Mouse (Mus musculus): ENCODE results near the gene Mbnl2. TPM values are rescaled to one million over a fixed set of nuclear protein-coding genes. Genes with fewer than 3 reads are reported as not detected.
A peak's percentile ranks its signal among the peaks of the same experiment; 100 is the strongest.

Gene Mbnl2
- polyA plus RNA-seq, 1 experiment: 43.0 TPM

GRCm38 (mm10) chr14:120333465-120334243, 58.2 kb downstream of the Mbnl2 start:
- peaks cover 85% of the 10 kb centered on the region for H3K4me1 ChIP-seq
- peak overlapping the region; percentile 4 for H3K4me3 ChIP-seq (replicated peaks)
- no peaks in the 10 kb centered on the region for H3K9me3 ChIP-seq
- TF ChIP-seq GATA1 (IDR thresholded peaks at IDR 0.05; ENCODE audit: borderline replicate concordance, low read length): no peak
- no peak for TF ChIP-seq FLI1 (IDR thresholded peaks at IDR 0.05; ENCODE audit: low read length)
- no peaks in the 10 kb centered on the region for H3K27me3 ChIP-seq (replicated peaks)
- peaks cover 92% of the 10 kb centered on the region for H3K36me3 ChIP-seq (replicated peaks; ENCODE audit: low read length)

- TF ChIP-seq FLI1 (IDR thresholded peaks at IDR 0.05; ENCODE audit: low read length) (no peak), GATA1 (IDR thresholded peaks at IDR 0.05; ENCODE audit: borderline replicate concordance, low read length) (no peak)
- Histone ChIP-seq H3K36me3 (replicated peaks; ENCODE audit: low read length) (peaks cover 88% of the 10 kb centered on the region), H3K9me3 (no peaks in the 10 kb centered on the region), H3K4me3 (replicated peaks) (no peak overlapping the region), H3K27me3 (replicated peaks) (no peaks in the 10 kb centered on the region), H3K4me1 (peaks cover 77% of the 10 kb centered on the region)
Measured at GRCm38 (mm10) chr14:120335366-120335765, 59.9 kb downstream of the Mbnl2 start.

- H3K27me3 ChIP-seq (replicated peaks): no peaks in the 10 kb centered on the region
- no peaks in the 10 kb centered on the region for H3K9me3 ChIP-seq
- H3K36me3 ChIP-seq (replicated peaks; ENCODE audit: low read length): peaks cover 88% of the 10 kb centered on the region
- H3K4me1 ChIP-seq: peaks cover 77% of the 10 kb centered on the region
- TF ChIP-seq FLI1 (IDR thresholded peaks at IDR 0.05; ENCODE audit: low read length) (no peak), GATA1 (IDR thresholded peaks at IDR 0.05; ENCODE audit: borderline replicate concordance, low read length) (no peak)
- H3K4me3 ChIP-seq (replicated peaks): no peak overlapping the region
Measured at GRCm38 (mm10) chr14:120335871-120336270, 60.4 kb downstream of the Mbnl2 start.

GRCm38 (mm10) chr14:120336380-120336779, 60.9 kb downstream of the Mbnl2 start:
- Histone ChIP-seq H3K4me3 (replicated peaks) (no peak overlapping the region), H3K9me3 (no peaks in the 10 kb centered on the region), H3K36me3 (replicated peaks; ENCODE audit: low read length) (peaks cover 88% of the 10 kb centered on the region), H3K4me1 (peaks cover 77% of the 10 kb centered on the region), H3K27me3 (replicated peaks) (no peaks in the 10 kb centered on the region)
- no peak for TF ChIP-seq FLI1 (IDR thresholded peaks at IDR 0.05; ENCODE audit: low read length)
- no peak for TF ChIP-seq GATA1 (IDR thresholded peaks at IDR 0.05; ENCODE audit: borderline replicate concordance, low read length)

- H3K4me3 ChIP-seq (replicated peaks): no peak overlapping the region
- peaks cover 77% of the 10 kb centered on the region for H3K4me1 ChIP-seq
- TF ChIP-seq GATA1 (IDR thresholded peaks at IDR 0.05; ENCODE audit: borderline replicate concordance, low read length) (no peak), FLI1 (IDR thresholded peaks at IDR 0.05; ENCODE audit: low read length) (no peak)
- H3K27me3 ChIP-seq (replicated peaks): no peaks in the 10 kb centered on the region
- no peaks in the 10 kb centered on the region for H3K9me3 ChIP-seq
- H3K36me3 ChIP-seq (replicated peaks; ENCODE audit: low read length): peaks cover 87% of the 10 kb centered on the region
Measured at GRCm38 (mm10) chr14:120336841-120337240, 61.4 kb downstream of the Mbnl2 start.

- H3K36me3 ChIP-seq (replicated peaks; ENCODE audit: low read length): peaks cover 84% of the 10 kb centered on the region
- no peak overlapping the region for H3K4me3 ChIP-seq (replicated peaks)
- peaks cover 74% of the 10 kb centered on the region for H3K4me1 ChIP-seq
- H3K27me3 ChIP-seq (replicated peaks): no peaks in the 10 kb centered on the region
- TF ChIP-seq FLI1 (IDR thresholded peaks at IDR 0.05; ENCODE audit: low read length) (no peak), GATA1 (IDR thresholded peaks at IDR 0.05; ENCODE audit: borderline replicate concordance, low read length) (no peak)
- no peaks in the 10 kb centered on the region for H3K9me3 ChIP-seq
Measured at GRCm38 (mm10) chr14:120337731-120338462, 62.4 kb downstream of the Mbnl2 start.

GRCm38 (mm10) chr14:120338706-120339105, 63.2 kb downstream of the Mbnl2 start:
- Histone ChIP-seq H3K4me1 (peaks cover 73% of the 10 kb centered on the region), H3K27me3 (replicated peaks) (no peaks in the 10 kb centered on the region), H3K9me3 (no peaks in the 10 kb centered on the region), H3K36me3 (replicated peaks; ENCODE audit: low read length) (peaks cover 81% of the 10 kb centered on the region), H3K4me3 (replicated peaks) (no peak overlapping the region)
- TF ChIP-seq FLI1 (IDR thresholded peaks at IDR 0.05; ENCODE audit: low read length) (no peak), GATA1 (IDR thresholded peaks at IDR 0.05; ENCODE audit: borderline replicate concordance, low read length) (no peak)

- Histone ChIP-seq H3K9me3 (no peaks in the 10 kb centered on the region), H3K4me3 (replicated peaks) (no peak overlapping the region), H3K36me3 (replicated peaks; ENCODE audit: low read length) (peaks cover 81% of the 10 kb centered on the region), H3K4me1 (peaks cover 69% of the 10 kb centered on the region), H3K27me3 (replicated peaks) (no peaks in the 10 kb centered on the region)
- TF ChIP-seq FLI1 (IDR thresholded peaks at IDR 0.05; ENCODE audit: low read length) (no peak), GATA1 (IDR thresholded peaks at IDR 0.05; ENCODE audit: borderline replicate concordance, low read length) (no peak)
Measured at GRCm38 (mm10) chr14:120341912-120342311, 66.4 kb downstream of the Mbnl2 start.

GRCm38 (mm10) chr14:120342321-120342720, 66.9 kb downstream of the Mbnl2 start:
- no peaks in the 10 kb centered on the region for H3K27me3 ChIP-seq (replicated peaks)
- H3K9me3 ChIP-seq: no peaks in the 10 kb centered on the region
- H3K36me3 ChIP-seq (replicated peaks; ENCODE audit: low read length): peaks cover 81% of the 10 kb centered on the region
- no peak overlapping the region for H3K4me3 ChIP-seq (replicated peaks)
- TF ChIP-seq FLI1 (IDR thresholded peaks at IDR 0.05; ENCODE audit: low read length) (no peak), GATA1 (IDR thresholded peaks at IDR 0.05; ENCODE audit: borderline replicate concordance, low read length) (no peak)
- peaks cover 73% of the 10 kb centered on the region for H3K4me1 ChIP-seq

GRCm38 (mm10) chr14:120344641-120345040, 69.2 kb downstream of the Mbnl2 start:
- Histone ChIP-seq H3K9me3 (no peaks in the 10 kb centered on the region), H3K27me3 (replicated peaks) (no peaks in the 10 kb centered on the region), H3K4me3 (replicated peaks) (no peak overlapping the region), H3K36me3 (replicated peaks; ENCODE audit: low read length) (peaks cover 87% of the 10 kb centered on the region), H3K4me1 (peaks cover 82% of the 10 kb centered on the region)
- no peak for TF ChIP-seq GATA1 (IDR thresholded peaks at IDR 0.05; ENCODE audit: borderline replicate concordance, low read length)
- TF ChIP-seq FLI1 (IDR thresholded peaks at IDR 0.05; ENCODE audit: low read length): no peak

Data from megakaryocyte, embryonic 14.5 days (primary cell).